Mouse (Mus musculus): ENCODE data around the gene Gzmc. TPM values are rescaled to one million over a fixed set of nuclear protein-coding genes. Genes with fewer than 3 reads are reported as not detected.
A peak's percentile ranks its signal among the peaks of the same experiment; 100 is the strongest.
"Not testable (repeated sequence)": the region's sequence is repeated elsewhere in the genome, so short reads cannot be mapped to it uniquely, and the experiment has no call there.

Gzmc gene
- total and polyA plus RNA-seq, 3 experiments: not detected

- H3K27ac ChIP-seq (ENCODE audit: insufficient read depth, low read depth); H3K9me3 ChIP-seq (replicated peaks; ENCODE audit: low read length); dilution Hi-C loops (cut with MboI; ENCODE audit: extremely low pct_ligation_motif_present, extremely low pct_unique_long_range_greater_than_20kb, low sequenced_read_pairs): not testable (repeated sequence)
These were observed 29.4 kb downstream of the Gzmc start for GRCm38 (mm10) chr14:56205021-56205420.

GRCm38 (mm10) chr14:56203975-56204374 lies 30.5 kb downstream of the Gzmc start:
- Histone ChIP-seq H3K36me3 (replicated peaks in 1 of 2; ENCODE audit: control insufficient read depth in 1 of 2, insufficient read depth in 1 of 2, low read length in 1 of 2) (no peaks in the 10 kb centered on the region), H3K4me1 (ENCODE audit: control insufficient read depth in 1 of 2, insufficient read depth in 2 of 2) (peaks cover 0 to 15% of the 10 kb centered on the region in 2 experiments; a peak in 2 of 4 replicates), H3K9me3 (replicated peaks; ENCODE audit: low read length) (no peaks in the 10 kb centered on the region), H3K9ac (ENCODE audit: insufficient read depth, low read depth) (no peak overlapping the region), H3K27me3 (replicated peaks) (peaks cover 15% of the 10 kb centered on the region), H3K27ac (ENCODE audit: insufficient read depth, low read depth) (no peak overlapping the region), H3K4me3 (replicated peaks in 1 of 3; ENCODE audit: low read depth in 2 of 3, low read length in 2 of 3, poor library complexity in 1 of 3) (no peak overlapping the region), H3K79me2 (replicated peaks; ENCODE audit: control insufficient read depth, extremely low read depth, insufficient read depth, poor library complexity, severe bottlenecking) (no peaks in the 10 kb centered on the region), H3K4me2 (ENCODE audit: insufficient read depth, low read depth, poor library complexity, severe bottlenecking) (no peak overlapping the region)
- in situ Hi-C loops (cut with MboI; ENCODE audit: low pct_ligation_motif_present, low pct_unique_long_range_greater_than_20kb, low sequenced_read_pairs) (loop anchor here (25.0 kb wide), 1 partner anchor 108 kb away; no protein-coding TSS in a partner anchor), dilution Hi-C loops (cut with MboI; ENCODE audit: extremely low pct_ligation_motif_present, extremely low pct_unique_long_range_greater_than_20kb, low sequenced_read_pairs) (no loop called here)
- peak; percentile 67 for DNase-seq (ENCODE audit: extremely low read depth)
- TF ChIP-seq MAX (IDR thresholded peaks at IDR 0.05; ENCODE audit: low read length) (0 out of 2 replicates have a peak, but pooled peaks have one; percentile 23), ETS1 (conservative IDR thresholded peaks at IDR 0.05; ENCODE audit: low read depth, low read length) (no peak), ZMIZ1 (IDR thresholded peaks at IDR 0.05; ENCODE audit: low read depth, low read length) (no peak), RAD21 (IDR thresholded peaks at IDR 0.05; ENCODE audit: low read depth, low read length) (peak; percentile 84), CTCF (conservative IDR thresholded peaks at IDR 0.05 in 1 of 2, IDR thresholded peaks at IDR 0.05 in 1 of 2; ENCODE audit: low read depth in 2 of 2, low read length in 2 of 2) (peak; percentile 94 to 97), HCFC1 (IDR thresholded peaks at IDR 0.05; ENCODE audit: low read depth, low read length) (no peak), ZC3H11A (IDR thresholded peaks at IDR 0.05; ENCODE audit: low read depth, low read length) (peak; percentile 20; the same call in 1 of the 2 replicates), IRF4 (IDR thresholded peaks at IDR 0.05; ENCODE audit: low read depth, low read length) (no peak), E2F4 (IDR thresholded peaks at IDR 0.05; ENCODE audit: insufficient replicate concordance, low read depth, low read length) (no peak), RCOR1 (conservative IDR thresholded peaks at IDR 0.05; ENCODE audit: low read depth, low read length) (no peak), ZKSCAN1 (IDR thresholded peaks at IDR 0.05; ENCODE audit: borderline replicate concordance, low read depth, low read length) (no peak), MXI1 (IDR thresholded peaks at IDR 0.05; ENCODE audit: low read depth, low read length) (no peak), SMC3 (IDR thresholded peaks at IDR 0.05; ENCODE audit: low read depth, low read length) (peak; percentile 83), UBTF (IDR thresholded peaks at IDR 0.05; ENCODE audit: low read depth, low read length) (no peak), BHLHE40 (IDR thresholded peaks at IDR 0.05; ENCODE audit: low read depth, low read length) (no peak), ZNF384 (IDR thresholded peaks at IDR 0.05; ENCODE audit: low read depth, low read length) (no peak), MAFK (IDR thresholded peaks at IDR 0.05; ENCODE audit: insufficient replicate concordance, low read length) (no peak), JUN (IDR thresholded peaks at IDR 0.05; ENCODE audit: insufficient read depth, low read depth, low read length) (no peak), USF2 (conservative IDR thresholded peaks at IDR 0.05; ENCODE audit: low read depth, low read length) (no peak), TCF12 (IDR thresholded peaks at IDR 0.05; ENCODE audit: low read depth, low read length) (no peak), MAZ (IDR thresholded peaks at IDR 0.05; ENCODE audit: low read depth, low read length) (0 out of 2 replicates have a peak, but pooled peaks have one; percentile 36), TBP (conservative IDR thresholded peaks at IDR 0.05; ENCODE audit: low read depth, low read length) (no peak), JUND (conservative IDR thresholded peaks at IDR 0.05; ENCODE audit: low read depth, low read length) (no peak), EP300 (IDR thresholded peaks at IDR 0.05; ENCODE audit: low read length) (no peak), POLR2AphosphoS2 (IDR thresholded peaks at IDR 0.05; ENCODE audit: low read depth, low read length) (no peak), CHD1 (IDR thresholded peaks at IDR 0.05; ENCODE audit: low read depth, low read length) (no peak), KAT2A (IDR thresholded peaks at IDR 0.05; ENCODE audit: insufficient replicate concordance, low read length) (no peak), NELFE (IDR thresholded peaks at IDR 0.05; ENCODE audit: low read depth, low read length) (peak; percentile 34; the same call in 1 of the 2 replicates), PAX5 (IDR thresholded peaks at IDR 0.05; ENCODE audit: low read length) (no peak), CHD2 (IDR thresholded peaks at IDR 0.05; ENCODE audit: low read length) (no peak), POLR2A (IDR thresholded peaks at IDR 0.05; ENCODE audit: low read depth, low read length) (no peak), NRF1 (IDR thresholded peaks at IDR 0.05; ENCODE audit: low read depth, low read length) (no peak)

More at GRCm38 (mm10) chr14:56205021-56205420, 29.4 kb downstream of the Gzmc start:
- H3K9ac ChIP-seq (ENCODE audit: insufficient read depth, low read depth); H3K36me3 ChIP-seq (replicated peaks in 1 of 2; ENCODE audit: control insufficient read depth in 1 of 2, insufficient read depth in 1 of 2, low read length in 1 of 2); H3K79me2 ChIP-seq (replicated peaks; ENCODE audit: control insufficient read depth, extremely low read depth, insufficient read depth, poor library complexity, severe bottlenecking); H3K4me3 ChIP-seq (replicated peaks in 1 of 3; ENCODE audit: low read depth in 2 of 3, low read length in 2 of 3, poor library complexity in 1 of 3): not testable (repeated sequence)
- Histone ChIP-seq H3K4me1 (ENCODE audit: control insufficient read depth in 1 of 2, insufficient read depth in 2 of 2) (peaks cover 0 to 15% of the 10 kb centered on the region in 2 experiments; a peak in 2 of 4 replicates), H3K4me2 (ENCODE audit: insufficient read depth, low read depth, poor library complexity, severe bottlenecking) (peak overlapping the region; percentile 3; the same call in 1 of the 2 replicates), H3K27me3 (replicated peaks) (peaks cover 19% of the 10 kb centered on the region)
- peak; percentile 71 for DNase-seq (ENCODE audit: extremely low read depth)
- peak; percentile 12 for TF ChIP-seq RAD21 (IDR thresholded peaks at IDR 0.05; ENCODE audit: low read depth, low read length)
- peak; percentile 73 for TF ChIP-seq SMC3 (IDR thresholded peaks at IDR 0.05; ENCODE audit: low read depth, low read length)
- peak; percentile 23; the same call in 1 of the 2 replicates for TF ChIP-seq CHD2 (IDR thresholded peaks at IDR 0.05; ENCODE audit: low read length)
- peak in 1 of 2 experiments; percentile 70; a peak in 3 of 4 replicates for TF ChIP-seq CTCF (conservative IDR thresholded peaks at IDR 0.05 in 1 of 2, IDR thresholded peaks at IDR 0.05 in 1 of 2; ENCODE audit: low read depth in 2 of 2, low read length in 2 of 2)
- in situ Hi-C loops (cut with MboI; ENCODE audit: low pct_ligation_motif_present, low pct_unique_long_range_greater_than_20kb, low sequenced_read_pairs): loop anchor here (25.0 kb wide), 1 partner anchor 107 kb away; no protein-coding TSS in a partner anchor

Measured in CH12.LX (cell line).